Mouse (Mus musculus) spleen, postnatal 4 days (tissue): ENCODE data around the gene Scrn3.
A peak's percentile ranks its signal among the peaks of the same experiment; 100 is the strongest.

Experiments
- DNase-seq, 2 experiments: peaks; one replicate each; pipeline ENCODE4 v3.0.0; 2022; ENCODE audit warnings: low spot score in 2 of 2

Gene Scrn3

GRCm38 (mm10) chr2:73317426-73317825 lies 5.0 kb downstream of the Scrn3 start:
- DNase-seq = peak in 1 of 2 experiments; percentile 52

- peak in 1 of 2 experiments; percentile 34 for DNase-seq
These were observed 6.8 kb downstream of the Scrn3 start for GRCm38 (mm10) chr2:73319218-73319617.

GRCm38 (mm10) chr2:73322991-73323390 lies 10.6 kb downstream of the Scrn3 start:
- peak in 1 of 2 experiments; percentile 52 for DNase-seq

- DNase-seq = no peak
These were observed 13.5 kb downstream of the Scrn3 start for GRCm38 (mm10) chr2:73325871-73326270.

GRCm38 (mm10) chr2:73335949-73336348 lies 23.5 kb downstream of the Scrn3 start:
- no peak for DNase-seq

- DNase-seq = no peak
These were observed 26.0 kb downstream of the Scrn3 start for GRCm38 (mm10) chr2:73338415-73338814.

- DNase-seq = no peak
These were observed 31.3 kb downstream of the Scrn3 start for GRCm38 (mm10) chr2:73343701-73344100.

- DNase-seq = no peak
These were observed 32.8 kb downstream of the Scrn3 start for GRCm38 (mm10) chr2:73345204-73345603.

GRCm38 (mm10) chr2:73346345-73347086 lies 34.1 kb downstream of the Scrn3 start:
- DNase-seq = no peak

GRCm38 (mm10) chr2:73347136-73347535 lies 34.7 kb downstream of the Scrn3 start:
- DNase-seq = no peak

- no peak for DNase-seq
These were observed 35.4 kb downstream of the Scrn3 start for GRCm38 (mm10) chr2:73347766-73348165.

GRCm38 (mm10) chr2:73348221-73348620 lies 35.8 kb downstream of the Scrn3 start:
- DNase-seq = no peak

- no peak for DNase-seq
These were observed 39.1 kb downstream of the Scrn3 start for GRCm38 (mm10) chr2:73351496-73351895.

GRCm38 (mm10) chr2:73351927-73352374 lies 39.5 kb downstream of the Scrn3 start:
- DNase-seq = no peak

- DNase-seq = no peak
These were observed 44.6 kb downstream of the Scrn3 start for GRCm38 (mm10) chr2:73357004-73357403.

GRCm38 (mm10) chr2:73359941-73360340 lies 47.5 kb downstream of the Scrn3 start:
- peak; percentile 68 to 71 for DNase-seq

- DNase-seq = no peak
These were observed 48.1 kb downstream of the Scrn3 start for GRCm38 (mm10) chr2:73360536-73360935.

- DNase-seq = no peak
These were observed 51.0 kb downstream of the Scrn3 start for GRCm38 (mm10) chr2:73363448-73363847.

- no peak for DNase-seq
These were observed 59.3 kb downstream of the Scrn3 start for GRCm38 (mm10) chr2:73371530-73372335.

- no peak for DNase-seq
These were observed 65.9 kb downstream of the Scrn3 start for GRCm38 (mm10) chr2:73378326-73378725.

GRCm38 (mm10) chr2:73379656-73380055 lies 67.3 kb downstream of the Scrn3 start:
- no peak for DNase-seq

GRCm38 (mm10) chr2:73380298-73380975 lies 68.0 kb downstream of the Scrn3 start:
- no peak for DNase-seq
